Mouse (Mus musculus): Measurements from ENCODE around the gene Colgalt2.

GRCm38 (mm10) chr1:152542747-152543378 is 143.2 kb downstream of the Colgalt2 start:
- TF ChIP-seq CTCF (conservative IDR thresholded peaks at IDR 0.05; ENCODE audit: low read length) (no peak), POU5F1 (IDR thresholded peaks at IDR 0.05; ENCODE audit: borderline replicate concordance, low read length) (no peak)

All from E14TG2a.4 (cell line).